In the genomic region with DNA sequence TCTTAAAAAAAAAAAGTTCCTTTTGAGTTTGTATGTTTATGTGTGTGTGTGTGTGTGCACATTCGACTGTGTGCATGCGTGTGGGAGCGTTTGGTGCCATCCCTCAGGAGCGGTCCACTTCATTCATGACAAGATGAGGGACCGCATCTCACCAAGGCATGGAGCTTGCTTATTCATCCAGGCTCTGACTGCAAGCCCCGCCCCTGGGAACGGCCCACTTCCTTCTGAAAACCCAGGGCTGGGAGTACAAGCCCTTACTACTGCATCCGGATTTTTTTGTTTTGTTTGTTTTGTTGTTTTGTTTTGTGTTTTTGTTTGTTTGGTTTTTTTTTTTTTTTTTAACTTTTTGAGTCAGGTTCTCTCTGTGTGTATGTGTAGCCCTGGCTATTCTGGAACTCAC, we compare ENCODE assay signal across 18 mouse cellular contexts.
"Had no signal": no experiment of that assay in that cellular context is flagged by ENCODE, and none has a peak within 500 bp of the region (broad histone marks: within the 10 kb centered on the region; RNA-seq: fewer than 3 reads in every experiment).

No protein-coding gene starts in this region.

- H3K4me2 ChIP-seq: limb, embryonic 12.5 days; limb, embryonic 15.5 days; liver, embryonic 11.5 days; midbrain, embryonic 12.5 days; midbrain, embryonic 15.5 days; neural tube, embryonic 12.5 days; neural tube, embryonic 15.5 days had no signal

- H3K9ac ChIP-seq: limb, embryonic 12.5 days; limb, embryonic 15.5 days; liver, embryonic 14.5 days; liver, postnatal 0 days; midbrain, embryonic 12.5 days; midbrain, embryonic 15.5 days; neural tube, embryonic 12.5 days; neural tube, embryonic 15.5 days had no signal

- H3K27ac ChIP-seq: limb, embryonic 12.5 days; limb, embryonic 15.5 days; liver, embryonic 14.5 days; macrophage; midbrain, embryonic 12.5 days; midbrain, embryonic 15.5 days; neural tube, embryonic 12.5 days; neural tube, embryonic 15.5 days; stomach, postnatal 0 days had no signal

- H3K4me3 ChIP-seq: limb, embryonic 12.5 days; limb, embryonic 15.5 days; midbrain, embryonic 12.5 days; midbrain, embryonic 15.5 days; neural tube, embryonic 12.5 days; neural tube, embryonic 15.5 days had no signal

- DNase-seq: left cerebral cortex, postnatal 4 days; liver, postnatal 0 days; right cerebral cortex, adult 18-20 months; right cerebral cortex, postnatal 14 days; right cerebral cortex, postnatal 4 days; thymus, adult 2 months; thymus, postnatal 14 days had no signal

- H3K27me3 ChIP-seq: limb, embryonic 12.5 days; limb, embryonic 15.5 days; midbrain, embryonic 12.5 days; midbrain, embryonic 15.5 days; neural tube, embryonic 12.5 days; neural tube, embryonic 15.5 days had no signal

- ATAC-seq: intestine, postnatal 0 days; liver, postnatal 0 days; midbrain, embryonic 15.5 days had no signal

- H3K4me1 ChIP-seq: limb, embryonic 12.5 days; limb, embryonic 15.5 days; midbrain, embryonic 12.5 days; midbrain, embryonic 15.5 days; neural tube, embryonic 12.5 days; neural tube, embryonic 15.5 days had no signal

- H3K9me3 ChIP-seq: limb, embryonic 12.5 days; limb, embryonic 15.5 days; midbrain, embryonic 12.5 days; midbrain, embryonic 15.5 days; neural tube, embryonic 12.5 days; neural tube, embryonic 15.5 days had no signal
